Mouse (Mus musculus) embryonic facial prominence, embryonic 12.5 days (tissue): ENCODE data around the gene Snx27. TPM values are rescaled to one million over a fixed set of nuclear protein-coding genes. Genes with fewer than 3 reads are reported as not detected.

ENCODE experiments used
- ATAC-seq: fragments of 200-750 bp; cut with Nextera tagmentation; 2 replicates; pipeline ENCODE4 v1.8.0; 2017; ENCODE audit not compliant: insufficient number of reproducible peaks, insufficient read depth, low FRiP score, low TSS enrichment
- H3K27ac ChIP-seq: fragments of 300-500 bp; sonication (generic); 2 replicates; pipeline ENCODE4 v1.5.1; 2016; ENCODE audit warnings: mild to moderate bottlenecking
- H3K27me3 ChIP-seq: fragments of 300-500 bp; sonication (generic); 2 replicates; pipeline ENCODE4 v1.6.1; 2016; ENCODE audit warnings: mild to moderate bottlenecking, moderate library complexity
- H3K36me3 ChIP-seq: fragments of 300-500 bp; sonication (generic); 2 replicates; pipeline ENCODE4 v1.6.1; 2016; ENCODE audit warnings: mild to moderate bottlenecking
- H3K4me1 ChIP-seq: fragments of 300-500 bp; sonication (generic); 2 replicates; pipeline ENCODE4 v1.6.1; 2016
- H3K4me2 ChIP-seq: fragments of 300-500 bp; sonication (generic); replicated peaks from 2 replicates; pipeline ENCODE4 v1.6.1; 2016; ENCODE audit warnings: mild to moderate bottlenecking, moderate library complexity
- H3K4me3 ChIP-seq: fragments of 300-500 bp; sonication (generic); 2 replicates; pipeline ENCODE4 v1.5.1; 2016; ENCODE audit warnings: mild to moderate bottlenecking
- H3K9ac ChIP-seq: fragments of 300-500 bp; sonication (generic); 2 replicates; pipeline ENCODE4 v1.6.1; 2016; ENCODE audit warnings: mild to moderate bottlenecking, moderate library complexity
- H3K9me3 ChIP-seq: fragments of 300-500 bp; sonication (generic); 2 replicates; pipeline ENCODE4 v1.6.1; 2016; ENCODE audit warnings: mild to moderate bottlenecking, moderate library complexity
- WGBS: fragments of 180-500 bp; shearing (Covaris S2); methylation state at CpG from one replicate; pipeline ENCODE4 v1.1.7; 2016; 5-methylcytosine and 5-hydroxymethylcytosine counted together
- polyA plus RNA-seq: library from polyadenylated mRNA; unstranded; fragments of >200 nt; fragmentation: Nextera tagmentation; extraction: Ambion mirVana; gene quantifications from 2 replicates; pipeline ENCODE4 v1.2.1, GENCODE M21; 2016

Gene Snx27
- polyA plus RNA-seq = 59.7 and 61.7 TPM in 2 replicates

DNA sequence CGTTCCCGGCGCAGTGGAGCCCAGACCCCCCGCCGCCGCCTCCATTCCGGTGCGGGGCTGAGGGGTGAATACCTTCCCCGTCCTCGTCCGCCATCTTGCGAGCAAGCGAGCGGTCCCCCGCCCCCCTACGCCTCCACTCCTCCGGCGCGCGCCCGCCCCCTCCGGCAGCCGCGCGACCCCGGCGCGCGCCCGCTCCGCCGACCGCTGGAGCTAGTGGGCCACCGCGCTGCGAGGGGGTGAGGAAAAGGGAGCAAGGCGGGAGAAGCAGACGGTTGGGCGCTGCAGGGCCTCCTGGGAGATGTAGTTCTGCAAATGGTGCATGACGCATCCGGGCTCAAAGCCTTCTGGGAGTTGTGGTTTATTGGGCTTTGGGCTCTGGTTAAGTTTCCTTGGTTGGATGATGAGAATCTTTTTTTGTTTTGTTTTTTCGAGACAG is at the start of gene Snx27:
TSS of gene Snx27 (minus strand) at position 261 of the 436 bp plus-strand sequence.
- H3K4me2 ChIP-seq = peak within 1 kb of the TSS; percentile 89
- peak within 1 kb of the TSS; percentile 85 for H3K4me3 ChIP-seq
- H3K27me3 ChIP-seq = no peaks in the 10 kb centered on the region
- H3K4me1 ChIP-seq = peaks cover 19% of the 10 kb centered on the region
- WGBS = under 1% methylated on average over 41 of the region's 42 CpGs
- no peaks in the 10 kb centered on the region for H3K36me3 ChIP-seq
- H3K27ac ChIP-seq = peak within 1 kb of the TSS; percentile 86
- H3K9ac ChIP-seq = peak within 1 kb of the TSS; percentile 91
- peak; percentile 98 for ATAC-seq
- no peaks in the 10 kb centered on the region for H3K9me3 ChIP-seq

GRCm38 (mm10) chr3:94629876-94630275 is 47.4 kb upstream of the Snx27 start:
- Histone ChIP-seq H3K27ac (no peak overlapping the region), H3K36me3 (no peaks in the 10 kb centered on the region), H3K4me3 (no peak overlapping the region), H3K4me1 (no peaks in the 10 kb centered on the region), H3K27me3 (no peaks in the 10 kb centered on the region), H3K9ac (no peak overlapping the region), H3K9me3 (no peaks in the 10 kb centered on the region), H3K4me2 (no peak overlapping the region)
- WGBS = 74% methylated on average over 3 of the region's 3 CpGs
- no peak for ATAC-seq

- Histone ChIP-seq H3K27me3 (no peaks in the 10 kb centered on the region), H3K36me3 (no peaks in the 10 kb centered on the region), H3K4me1 (no peaks in the 10 kb centered on the region), H3K4me2 (no peak overlapping the region), H3K27ac (no peak overlapping the region), H3K9ac (no peak overlapping the region), H3K4me3 (no peak overlapping the region), H3K9me3 (no peaks in the 10 kb centered on the region)
- ATAC-seq = no peak
- WGBS = 87% methylated on average over 5 of the region's 5 CpGs
These were observed 46.2 kb upstream of the Snx27 start for GRCm38 (mm10) chr3:94628712-94629111.

- H3K4me2 ChIP-seq = no peak overlapping the region
- no peak overlapping the region for H3K4me3 ChIP-seq
- no peak for ATAC-seq
- no peaks in the 10 kb centered on the region for H3K36me3 ChIP-seq
- whole genome bisulfite sequencing = 88% methylated on average over 4 of the region's 4 CpGs
- no peak overlapping the region for H3K9ac ChIP-seq
- no peak overlapping the region for H3K27ac ChIP-seq
- H3K9me3 ChIP-seq = no peaks in the 10 kb centered on the region
- H3K27me3 ChIP-seq = no peaks in the 10 kb centered on the region
- H3K4me1 ChIP-seq = no peaks in the 10 kb centered on the region
These were observed 41.8 kb upstream of the Snx27 start for GRCm38 (mm10) chr3:94624281-94624680.

DNA sequence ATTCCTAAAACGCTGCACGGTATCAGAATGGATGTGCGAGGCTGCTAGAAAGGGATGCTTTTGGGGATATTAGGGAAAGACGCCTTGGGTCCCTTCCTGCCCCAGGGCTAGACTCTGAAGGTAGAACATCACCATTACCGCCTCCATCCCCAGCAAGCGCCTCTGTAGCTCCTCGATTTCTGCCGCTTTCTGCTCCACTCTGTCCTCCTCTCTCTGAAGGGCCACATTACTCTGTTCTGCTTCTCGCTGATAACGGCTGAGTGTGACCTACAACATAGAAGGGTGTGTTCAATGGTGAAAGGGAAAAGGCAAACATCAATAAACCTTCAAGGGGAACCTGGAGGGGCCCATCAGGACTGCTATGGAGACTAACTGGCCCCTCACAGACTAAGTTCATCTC is 40.0 kb upstream of the Snx27 start:
- Histone ChIP-seq H3K9me3 (no peaks in the 10 kb centered on the region), H3K9ac (no peak overlapping the region), H3K27me3 (no peaks in the 10 kb centered on the region), H3K4me2 (no peak overlapping the region), H3K27ac (no peak overlapping the region), H3K4me1 (no peaks in the 10 kb centered on the region), H3K36me3 (no peaks in the 10 kb centered on the region), H3K4me3 (no peak overlapping the region)
- ATAC-seq = no peak
- 93% methylated on average over 10 of the region's 10 CpGs for WGBS

DNA sequence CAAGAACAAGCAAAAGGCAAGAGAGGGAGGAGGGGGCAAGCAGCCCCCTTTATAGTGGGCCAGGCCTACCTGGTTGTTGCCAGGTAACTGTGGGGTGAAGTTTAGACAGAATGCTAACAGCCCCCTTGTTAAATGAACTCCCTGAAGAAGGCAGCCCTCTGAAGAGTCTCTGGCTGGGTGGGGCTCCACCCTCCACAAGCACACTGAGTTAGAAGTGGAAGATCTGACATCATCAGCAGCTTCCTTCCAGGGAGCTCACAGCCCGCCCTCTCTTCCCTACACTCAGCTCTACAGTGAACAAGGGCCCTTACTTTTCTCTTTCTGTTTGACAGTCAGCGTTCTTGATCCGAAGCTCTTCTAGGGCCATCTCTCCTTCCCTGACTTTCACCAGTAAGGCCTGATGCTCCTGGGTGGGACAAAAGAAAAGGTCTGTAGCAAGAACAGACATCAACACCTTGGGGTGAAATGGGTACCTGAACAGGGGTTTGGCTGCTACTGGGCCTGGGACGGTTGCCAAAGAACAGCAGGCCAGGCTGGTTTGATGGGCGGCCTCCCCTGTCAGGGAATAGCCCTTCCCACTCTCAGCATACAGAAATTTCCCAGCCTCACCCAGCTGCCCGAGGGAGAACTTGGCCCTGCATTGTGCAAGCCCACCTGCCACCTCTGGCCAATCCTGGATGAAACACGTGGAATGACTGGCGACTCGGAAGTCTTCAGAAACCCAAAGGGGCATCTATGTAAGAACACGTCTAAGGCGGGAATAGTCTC is 39.4 kb upstream of the Snx27 start:
- ATAC-seq = no peak
- H3K4me3 ChIP-seq = no peak overlapping the region
- no peak overlapping the region for H3K4me2 ChIP-seq
- no peaks in the 10 kb centered on the region for H3K27me3 ChIP-seq
- no peaks in the 10 kb centered on the region for H3K36me3 ChIP-seq
- no peaks in the 10 kb centered on the region for H3K9me3 ChIP-seq
- H3K9ac ChIP-seq = no peak overlapping the region
- no peak overlapping the region for H3K27ac ChIP-seq
- no peaks in the 10 kb centered on the region for H3K4me1 ChIP-seq
- whole genome bisulfite sequencing = 82% methylated on average over 11 of the region's 11 CpGs

GRCm38 (mm10) chr3:94616717-94617116 is 34.2 kb upstream of the Snx27 start:
- Histone ChIP-seq H3K9ac (no peak overlapping the region), H3K27ac (no peak overlapping the region), H3K36me3 (no peaks in the 10 kb centered on the region), H3K27me3 (no peaks in the 10 kb centered on the region), H3K4me2 (no peak overlapping the region), H3K4me1 (0 out of 2 replicates have a peak, but pooled peaks cover 2% of the 10 kb centered on the region), H3K4me3 (no peak overlapping the region), H3K9me3 (no peaks in the 10 kb centered on the region)
- no peak for ATAC-seq
- WGBS = 73% methylated on average over 4 of the region's 4 CpGs

DNA sequence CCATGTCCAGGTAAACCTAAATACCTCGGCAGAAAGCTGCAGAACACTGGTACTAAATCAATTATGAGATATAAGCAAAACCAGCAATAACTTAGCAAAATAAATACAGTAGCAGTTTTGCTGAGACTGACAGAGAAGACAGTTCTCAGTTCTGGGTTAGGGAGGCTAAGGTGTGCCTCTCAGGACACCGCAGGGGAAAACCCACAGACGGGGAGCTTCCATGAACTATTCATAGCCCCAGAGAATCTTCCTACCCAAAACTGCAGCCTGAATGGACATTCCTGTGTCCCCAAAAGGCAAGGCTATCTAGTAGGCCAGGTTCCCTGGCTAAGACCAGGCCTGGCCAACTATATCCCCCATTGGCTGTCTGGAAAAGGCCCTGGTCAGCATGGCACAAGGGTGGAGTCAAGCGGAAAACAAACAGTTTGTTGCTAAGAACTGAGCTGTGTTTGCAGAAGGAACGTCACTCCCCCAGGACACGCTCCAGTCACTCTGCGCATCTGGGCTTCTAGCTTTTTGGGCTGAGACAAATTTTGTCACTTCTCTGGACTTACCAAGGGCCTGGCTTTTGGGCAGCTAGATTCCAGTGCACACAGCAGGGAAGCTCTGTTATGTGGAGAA is 30.9 kb upstream of the Snx27 start:
- no peaks in the 10 kb centered on the region for H3K27me3 ChIP-seq
- no peaks in the 10 kb centered on the region for H3K9me3 ChIP-seq
- peaks cover 6% of the 10 kb centered on the region; the same call in 1 of the 2 replicates for H3K4me1 ChIP-seq
- no peak overlapping the region for H3K4me2 ChIP-seq
- ATAC-seq = no peak
- no peak overlapping the region for H3K27ac ChIP-seq
- H3K36me3 ChIP-seq = no peaks in the 10 kb centered on the region
- no peak overlapping the region for H3K4me3 ChIP-seq
- 68% methylated on average over 7 of the region's 7 CpGs for WGBS
- H3K9ac ChIP-seq = no peak overlapping the region

GRCm38 (mm10) chr3:94612274-94612673 is 29.8 kb upstream of the Snx27 start:
- Histone ChIP-seq H3K4me2 (no peak overlapping the region), H3K27me3 (no peaks in the 10 kb centered on the region), H3K27ac (no peak overlapping the region), H3K4me3 (no peak overlapping the region), H3K36me3 (no peaks in the 10 kb centered on the region), H3K9me3 (no peaks in the 10 kb centered on the region), H3K4me1 (peaks cover 6% of the 10 kb centered on the region; the same call in 1 of the 2 replicates), H3K9ac (no peak overlapping the region)
- ATAC-seq = no peak
- WGBS = 68% methylated on average over 1 of the region's 1 CpGs

DNA sequence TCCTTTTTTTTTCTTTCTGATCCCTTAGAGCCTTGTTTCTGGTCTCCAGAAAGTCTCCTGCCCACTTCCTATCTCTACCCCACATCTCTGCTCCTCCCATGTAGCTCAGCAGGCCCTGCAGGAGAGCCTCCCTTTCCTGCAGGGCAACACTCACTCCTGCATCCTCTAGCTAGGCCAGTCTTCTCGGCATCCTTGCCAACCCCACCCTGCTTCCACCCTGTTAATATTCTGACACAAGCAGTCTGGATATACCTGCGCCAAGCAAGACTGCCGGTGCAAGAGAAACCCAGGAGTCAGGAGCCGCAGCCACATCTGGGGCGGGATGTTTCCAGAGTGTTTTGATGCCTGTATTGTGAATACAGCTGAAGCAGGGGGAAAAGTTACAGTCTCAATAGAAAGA is 29.3 kb upstream of the Snx27 start:
- Histone ChIP-seq H3K9ac (no peak overlapping the region), H3K27ac (no peak overlapping the region), H3K9me3 (no peaks in the 10 kb centered on the region), H3K4me1 (peaks cover 6% of the 10 kb centered on the region; the same call in 1 of the 2 replicates), H3K36me3 (no peaks in the 10 kb centered on the region), H3K4me2 (no peak overlapping the region), H3K4me3 (no peak overlapping the region), H3K27me3 (no peaks in the 10 kb centered on the region)
- 78% methylated on average over 5 of the region's 5 CpGs for WGBS
- no peak for ATAC-seq

DNA sequence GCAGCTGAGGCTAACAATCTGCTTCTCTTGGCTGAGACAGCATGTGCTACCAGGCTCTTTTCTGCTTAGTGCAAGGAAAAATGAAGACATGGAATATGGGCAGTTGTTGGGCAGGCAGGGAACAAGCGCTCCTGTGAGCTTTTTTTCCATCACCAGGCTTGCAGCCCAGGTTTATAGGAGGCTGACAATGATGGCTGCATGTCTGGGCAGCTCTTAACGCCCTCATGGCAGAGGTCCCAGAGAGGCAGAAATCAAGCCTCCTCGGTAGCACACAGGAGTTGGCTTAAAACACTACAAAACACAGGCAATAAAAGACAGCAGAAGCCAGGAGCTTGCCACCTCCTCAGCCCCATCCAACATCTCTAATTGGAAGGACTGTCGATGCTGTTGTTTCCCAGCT is 28.8 kb upstream of the Snx27 start:
- Histone ChIP-seq H3K36me3 (no peaks in the 10 kb centered on the region), H3K27ac (no peak overlapping the region), H3K4me3 (no peak overlapping the region), H3K9ac (no peak overlapping the region), H3K27me3 (no peaks in the 10 kb centered on the region), H3K4me2 (no peak overlapping the region), H3K9me3 (no peaks in the 10 kb centered on the region), H3K4me1 (peaks cover 6% of the 10 kb centered on the region; the same call in 1 of the 2 replicates)
- WGBS = 67% methylated on average over 4 of the region's 4 CpGs
- no peak for ATAC-seq

- Histone ChIP-seq H3K9me3 (no peaks in the 10 kb centered on the region), H3K27ac (no peak overlapping the region), H3K4me2 (no peak overlapping the region), H3K9ac (no peak overlapping the region), H3K4me3 (no peak overlapping the region), H3K4me1 (peaks cover 6% of the 10 kb centered on the region; the same call in 1 of the 2 replicates), H3K27me3 (no peaks in the 10 kb centered on the region), H3K36me3 (no peaks in the 10 kb centered on the region)
- no peak for ATAC-seq
- WGBS = 70% methylated on average over 2 of the region's 2 CpGs
These were observed 28.1 kb upstream of the Snx27 start for GRCm38 (mm10) chr3:94610581-94610980.
